Mouse (Mus musculus) CH12.LX (cell line): Measurements from ENCODE around the gene Hid1.

Source experiments
- BHLHE40 ChIP-seq: IDR thresholded peaks from 2 replicates; pipeline ENCODE4 v1.6.1; 2011; ENCODE audit warnings: mild to moderate bottlenecking, low read depth, low read length, improper control_type of control experiment
- CTCF ChIP-seq, 2 experiments: IDR thresholded peaks in 1 of 2; conservative IDR thresholded peaks in 1 of 2; 2 replicates each; pipeline ENCODE4 v1.5.1; 2011 to 2012; ENCODE audit warnings: low read depth in 2 of 2, low read length in 2 of 2, improper control_type of control experiment in 1 of 2, inconsistent platforms in 1 of 2, mild to moderate bottlenecking in 1 of 2, moderate library complexity in 1 of 2
- EP300 ChIP-seq: IDR thresholded peaks from 2 replicates; pipeline ENCODE4 v1.6.1; 2011; ENCODE audit warnings: low read length, improper control_type of control experiment
- JUN ChIP-seq: IDR thresholded peaks from 2 replicates; pipeline ENCODE4 v1.6.1; 2011; ENCODE audit warnings: low read depth, mild to moderate bottlenecking, low read length, improper control_type of control experiment, moderate library complexity; ENCODE audit not compliant: insufficient read depth
- JUND ChIP-seq: conservative IDR thresholded peaks from 2 replicates; pipeline ENCODE4 v1.6.1; 2011; ENCODE audit warnings: low read depth, low read length, improper control_type of control experiment
- KAT2A ChIP-seq: IDR thresholded peaks from 2 replicates; pipeline ENCODE4 v1.6.1; 2012; ENCODE audit warnings: low read length, improper control_type of control experiment, inconsistent platforms; ENCODE audit not compliant: insufficient replicate concordance
- NELFE ChIP-seq: IDR thresholded peaks from 2 replicates; pipeline ENCODE4 v1.6.1; 2011; ENCODE audit warnings: low read depth, low read length, improper control_type of control experiment
- RCOR1 ChIP-seq: conservative IDR thresholded peaks from 2 replicates; pipeline ENCODE4 v1.6.1; 2012; ENCODE audit warnings: low read depth, mild to moderate bottlenecking, inconsistent platforms, low read length, improper control_type of control experiment
- TCF12 ChIP-seq: IDR thresholded peaks from 2 replicates; pipeline ENCODE4 v1.6.1; 2014; ENCODE audit warnings: low read depth, mild to moderate bottlenecking, inconsistent platforms, low read length, improper control_type of control experiment
- ZKSCAN1 ChIP-seq: IDR thresholded peaks from 2 replicates; pipeline ENCODE4 v1.6.1; 2012; ENCODE audit warnings: low read depth, inconsistent platforms, low read length, improper control_type of control experiment, borderline replicate concordance
- ZNF384 ChIP-seq: IDR thresholded peaks from 2 replicates; pipeline ENCODE4 v1.6.1; 2012; ENCODE audit warnings: low read depth, low read length, improper control_type of control experiment, inconsistent platforms

DNA sequence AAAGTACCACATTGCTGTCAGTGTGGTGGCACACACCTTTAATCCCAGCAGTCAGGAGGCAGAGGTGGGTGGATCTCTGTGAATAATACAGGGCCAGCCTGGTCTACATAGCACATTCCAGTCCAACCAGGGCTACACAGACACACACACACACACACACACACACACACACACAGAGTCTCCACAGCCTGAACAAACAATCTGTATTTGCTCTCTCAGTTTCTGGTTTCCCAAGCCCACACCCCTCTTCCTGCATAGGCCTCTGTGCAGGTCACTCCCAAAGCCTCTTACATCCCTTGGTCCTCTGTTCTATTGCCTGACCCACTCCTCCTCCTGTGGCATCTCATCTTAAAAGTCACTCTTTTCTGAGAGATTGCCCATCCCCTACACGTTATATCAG is 4.5 kb upstream of the Hid1 start:
- TF ChIP-seq ZNF384: no peak
- TF ChIP-seq EP300: no peak
- TF ChIP-seq RCOR1: no peak
- TF ChIP-seq JUN: no peak
- no peak for TF ChIP-seq CTCF (conservative IDR thresholded peaks at IDR 0.05 in 1 of 2, IDR thresholded peaks at IDR 0.05 in 1 of 2; ENCODE audit: low read depth in 2 of 2, low read length in 2 of 2)
- no peak for TF ChIP-seq KAT2A
- TF ChIP-seq TCF12: no peak
- no peak for TF ChIP-seq ZKSCAN1
- no peak for TF ChIP-seq NELFE
- TF ChIP-seq BHLHE40: no peak
- TF ChIP-seq JUND: no peak
